Mouse (Mus musculus) lung, postnatal 0 days (tissue): Measurements from ENCODE around the gene Hcn2. TPM values are rescaled to one million over a fixed set of nuclear protein-coding genes. Genes with fewer than 3 reads are reported as not detected.
A peak's percentile ranks its signal among the peaks of the same experiment; 100 is the strongest.
"Not testable (repeated sequence)": the region's sequence is repeated elsewhere in the genome, so short reads cannot be mapped to it uniquely, and the experiment has no call there.

ENCODE experiments used
- ATAC-seq: fragments of 200-750 bp; cut with Nextera tagmentation; 2 replicates; pipeline ENCODE4 v1.8.0; 2017; ENCODE audit warnings: moderate library complexity
- DNase-seq: peaks from one replicate; pipeline ENCODE4 v3.0.0-alpha.2; 2016; ENCODE audit warnings: low spot score
- H3K27ac ChIP-seq: fragments of 300-500 bp; sonication (generic); 2 replicates; pipeline ENCODE4 v1.5.1; 2014; ENCODE audit warnings: antibody characterized with exemption, mild to moderate bottlenecking, low read length, mixed read lengths
- H3K27me3 ChIP-seq: fragments of 300-500 bp; sonication (generic); replicated peaks from 2 replicates; pipeline ENCODE4 v1.6.1; 2014; ENCODE audit warnings: low read length, mixed read lengths; ENCODE audit not compliant: insufficient read depth
- H3K36me3 ChIP-seq: fragments of 300-500 bp; sonication (generic); 2 replicates; pipeline ENCODE4 v1.6.1; 2014; ENCODE audit warnings: low read length, mixed read lengths; ENCODE audit not compliant: insufficient read depth
- H3K4me1 ChIP-seq: fragments of 300-500 bp; sonication (generic); 2 replicates; pipeline ENCODE4 v1.6.1; 2014; ENCODE audit warnings: antibody characterized with exemption, low read depth, low read length, mixed read lengths; ENCODE audit not compliant: insufficient read depth
- H3K4me2 ChIP-seq: fragments of 300-500 bp; sonication (generic); replicated peaks from 2 replicates; pipeline ENCODE4 v1.6.1; 2014; ENCODE audit warnings: low read depth, mild to moderate bottlenecking, low read length, moderate library complexity, mixed read lengths
- H3K4me3 ChIP-seq: fragments of 300-500 bp; sonication (generic); 2 replicates; pipeline ENCODE4 v1.5.1; 2014; ENCODE audit warnings: low read depth, low read length
- H3K9ac ChIP-seq: fragments of 300-500 bp; sonication (generic); replicated peaks from 2 replicates; pipeline ENCODE4 v1.6.1; 2014; ENCODE audit warnings: low read depth, mild to moderate bottlenecking
- H3K9me3 ChIP-seq: fragments of 300-500 bp; sonication (generic); 2 replicates; pipeline ENCODE4 v1.6.1; 2016; ENCODE audit warnings: low read length, mixed read lengths
- CTCF ChIP-seq: IDR thresholded peaks from 2 replicates; pipeline ENCODE4 v1.5.1; 2016; ENCODE audit warnings: antibody characterized with exemption, mild to moderate bottlenecking
- EP300 ChIP-seq: IDR thresholded peaks from 2 replicates; pipeline ENCODE4 v1.6.1; 2016; ENCODE audit warnings: antibody characterized with exemption, mild to moderate bottlenecking, control low read depth
- WGBS: fragments of 180-500 bp; shearing (Covaris S2); extraction: QIAGEN DNeasy Blood & Tissue Kit; methylation state at CpG from one replicate; pipeline ENCODE4 v1.1.7; 2014; 5-methylcytosine and 5-hydroxymethylcytosine counted together
- polyA plus RNA-seq: library from polyadenylated mRNA; unstranded; fragments of >200 nt; fragmentation: Nextera tagmentation; extraction: Ambion mirVana; gene quantifications from 2 replicates; pipeline ENCODE4 v1.2.1, GENCODE M21; 2015

Hcn2 gene
- polyA plus RNA-seq, 1 experiment from 2014 or later: 0.12 TPM

- H3K27ac ChIP-seq: no peak overlapping the region
- H3K36me3 ChIP-seq: no peaks in the 10 kb centered on the region
- H3K9ac ChIP-seq: no peak overlapping the region
- no peak overlapping the region for H3K4me2 ChIP-seq
- H3K9me3 ChIP-seq: no peaks in the 10 kb centered on the region
- TF ChIP-seq EP300: no peak
- TF ChIP-seq CTCF: no peak
- H3K4me3 ChIP-seq: no peak overlapping the region
- H3K27me3 ChIP-seq: no peaks in the 10 kb centered on the region
- H3K4me1 ChIP-seq: no peaks in the 10 kb centered on the region; the same call in 1 of the 2 replicates
- ATAC-seq (no peak), DNase-seq (no peak)
- whole genome bisulfite sequencing: 68% methylated on average over 6 of the region's 6 CpGs
These were observed 32.1 kb downstream of the Hcn2 start for GRCm38 (mm10) chr10:79748496-79748895.

GRCm38 (mm10) chr10:79754856-79755516 is 38.6 kb downstream of the Hcn2 start, which contains the start of gene Fgf22:
Fgf22 (plus strand) TSS chr10:79755076.
- Histone ChIP-seq H3K4me1 (no peaks in the 10 kb centered on the region), H3K9me3 (no peaks in the 10 kb centered on the region), H3K9ac (no peak within 1 kb of the TSS), H3K27ac (no peak within 1 kb of the TSS), H3K27me3 (no peaks in the 10 kb centered on the region), H3K36me3 (0 out of 2 replicates have a peak, but pooled peaks cover 10% of the 10 kb centered on the region), H3K4me2 (peak within 1 kb of the TSS; percentile 47), H3K4me3 (no peak within 1 kb of the TSS)
- peak; percentile 54 for DNase-seq
- peak; percentile 86 for ATAC-seq
- WGBS: 1% methylated on average over 36 of the region's 36 CpGs
- TF ChIP-seq CTCF (no peak), EP300 (no peak)

- H3K36me3 ChIP-seq: peaks cover 10% of the 10 kb centered on the region; the same call in 1 of the 2 replicates
- H3K4me2 ChIP-seq: no peak overlapping the region
- no peak overlapping the region for H3K27ac ChIP-seq
- H3K9me3 ChIP-seq: no peaks in the 10 kb centered on the region
- H3K4me3 ChIP-seq: no peak overlapping the region
- WGBS: 78% methylated on average over 3 of the region's 3 CpGs
- no peak for DNase-seq
- no peaks in the 10 kb centered on the region for H3K27me3 ChIP-seq
- no peaks in the 10 kb centered on the region for H3K4me1 ChIP-seq
- ATAC-seq: no peak
- no peak overlapping the region for H3K9ac ChIP-seq
- TF ChIP-seq EP300 (no peak), CTCF (no peak)
These were observed 39.4 kb downstream of the Hcn2 start for GRCm38 (mm10) chr10:79755854-79756253.

GRCm38 (mm10) chr10:79756660-79757059 is 40.2 kb downstream of the Hcn2 start:
- Histone ChIP-seq H3K4me1 (no peaks in the 10 kb centered on the region), H3K27ac (no peak overlapping the region), H3K9me3 (no peaks in the 10 kb centered on the region), H3K36me3 (peaks cover 16% of the 10 kb centered on the region), H3K4me2 (no peak overlapping the region), H3K4me3 (no peak overlapping the region), H3K27me3 (no peaks in the 10 kb centered on the region), H3K9ac (no peak overlapping the region)
- TF ChIP-seq CTCF (no peak), EP300 (no peak)
- ATAC-seq (no peak), DNase-seq (no peak)
- WGBS: 84% methylated on average over 24 of the region's 24 CpGs

- H3K36me3 ChIP-seq: peaks cover 19% of the 10 kb centered on the region
- ATAC-seq: not testable (repeated sequence)
These were observed 43.2 kb downstream of the Hcn2 start for GRCm38 (mm10) chr10:79759675-79760074.

GRCm38 (mm10) chr10:79760603-79761143 is 44.2 kb downstream of the Hcn2 start:
- no peak for DNase-seq
- TF ChIP-seq CTCF (no peak), EP300 (no peak)
- no peak for ATAC-seq

More at GRCm38 (mm10) chr10:79759675-79760074, 43.2 kb downstream of the Hcn2 start:
- not testable (repeated sequence) for H3K9me3 ChIP-seq, DNase-seq, H3K27ac ChIP-seq, H3K4me2 ChIP-seq, H3K9ac ChIP-seq, H3K4me3 ChIP-seq, H3K4me1 ChIP-seq, H3K27me3 ChIP-seq
- WGBS: 86% methylated on average over 1 of the region's 1 CpGs

More at GRCm38 (mm10) chr10:79760603-79761143, 44.2 kb downstream of the Hcn2 start:
- no peak overlapping the region for H3K4me2 ChIP-seq
- no peaks in the 10 kb centered on the region for H3K9me3 ChIP-seq
- no peak overlapping the region for H3K9ac ChIP-seq
- H3K27ac ChIP-seq: no peak overlapping the region
- peaks cover 19% of the 10 kb centered on the region for H3K36me3 ChIP-seq
- H3K4me3 ChIP-seq: no peak overlapping the region
- H3K27me3 ChIP-seq: no peaks in the 10 kb centered on the region
- peaks cover 2% of the 10 kb centered on the region; the same call in 1 of the 2 replicates for H3K4me1 ChIP-seq
- WGBS: 92% methylated on average over 11 of the region's 11 CpGs
